Mouse (Mus musculus) midbrain, embryonic 16.5 days (tissue): Measurements from ENCODE around the gene Tmem108. TPM values are rescaled to one million over a fixed set of nuclear protein-coding genes. Genes with fewer than 3 reads are reported as not detected.

Source experiments
- ATAC-seq: fragments of 200-750 bp; cut with Nextera tagmentation; 2 replicates; pipeline ENCODE4 v1.8.0; 2017; ENCODE audit warnings: moderate TSS enrichment
- H3K27ac ChIP-seq: fragments of 300-500 bp; sonication (generic); 2 replicates; pipeline ENCODE4 v1.5.1; 2014; ENCODE audit warnings: mild to moderate bottlenecking, low read length, mixed read lengths
- H3K27me3 ChIP-seq: fragments of 300-500 bp; sonication (generic); 2 replicates; pipeline ENCODE4 v1.6.1; 2014; ENCODE audit warnings: low read depth, low read length, mixed read lengths; ENCODE audit not compliant: control insufficient read depth, insufficient read depth
- H3K36me3 ChIP-seq: fragments of 300-500 bp; sonication (generic); 2 replicates; pipeline ENCODE4 v1.6.1; 2014; ENCODE audit warnings: mild to moderate bottlenecking, low read length, moderate library complexity, mixed read lengths; ENCODE audit not compliant: control insufficient read depth, insufficient read depth
- H3K4me1 ChIP-seq: fragments of 300-500 bp; sonication (generic); 2 replicates; pipeline ENCODE4 v1.6.1; 2014; ENCODE audit warnings: mild to moderate bottlenecking, low read length, mixed read lengths; ENCODE audit not compliant: control insufficient read depth, insufficient read depth
- H3K4me2 ChIP-seq: fragments of 300-500 bp; sonication (generic); 2 replicates; pipeline ENCODE4 v1.6.1; 2014; ENCODE audit warnings: mild to moderate bottlenecking, low read length, mixed read lengths
- H3K4me3 ChIP-seq: fragments of 300-500 bp; sonication (generic); 2 replicates; pipeline ENCODE4 v1.5.1; 2014; ENCODE audit warnings: low read depth, mild to moderate bottlenecking, low read length, moderate library complexity, mixed read lengths
- H3K9ac ChIP-seq: fragments of 300-500 bp; sonication (generic); 2 replicates; pipeline ENCODE4 v1.6.1; 2014; ENCODE audit warnings: low read depth, low read length, mixed read lengths
- H3K9me3 ChIP-seq: fragments of 300-500 bp; sonication (generic); replicated peaks from 2 replicates; pipeline ENCODE4 v1.6.1; 2014; ENCODE audit warnings: mild to moderate bottlenecking, low read length, mixed read lengths; ENCODE audit not compliant: control insufficient read depth, poor library complexity, severe bottlenecking
- whole genome bisulfite sequencing: fragments of 180-500 bp; shearing (Covaris S2); extraction: QIAGEN DNeasy Blood & Tissue Kit; methylation state at CpG from one replicate; pipeline ENCODE4 v1.1.7; 2014; 5-methylcytosine and 5-hydroxymethylcytosine counted together
- polyA plus RNA-seq: library from polyadenylated mRNA; unstranded; fragments of >200 nt; fragmentation: Nextera tagmentation; extraction: Ambion mirVana; gene quantifications from 2 replicates; pipeline ENCODE4 v1.2.1, GENCODE M21; 2015

The Tmem108 gene
- polyA plus RNA-seq, 1 experiment from 2014 or later, result 28.9 TPM

GRCm38 (mm10) chr9:103495391-103495790, 266.2 kb downstream of the Tmem108 start:
- no peak for ATAC-seq
- Histone ChIP-seq H3K27ac (no peak overlapping the region), H3K9ac (no peak overlapping the region), H3K4me2 (no peak overlapping the region), H3K36me3 (no peaks in the 10 kb centered on the region), H3K4me3 (no peak overlapping the region), H3K9me3 (no peaks in the 10 kb centered on the region), H3K4me1 (peaks cover 3% of the 10 kb centered on the region; the same call in 1 of the 2 replicates), H3K27me3 (peaks cover 7% of the 10 kb centered on the region)
- 85% methylated on average over 11 of the region's 11 CpGs for WGBS

DNA sequence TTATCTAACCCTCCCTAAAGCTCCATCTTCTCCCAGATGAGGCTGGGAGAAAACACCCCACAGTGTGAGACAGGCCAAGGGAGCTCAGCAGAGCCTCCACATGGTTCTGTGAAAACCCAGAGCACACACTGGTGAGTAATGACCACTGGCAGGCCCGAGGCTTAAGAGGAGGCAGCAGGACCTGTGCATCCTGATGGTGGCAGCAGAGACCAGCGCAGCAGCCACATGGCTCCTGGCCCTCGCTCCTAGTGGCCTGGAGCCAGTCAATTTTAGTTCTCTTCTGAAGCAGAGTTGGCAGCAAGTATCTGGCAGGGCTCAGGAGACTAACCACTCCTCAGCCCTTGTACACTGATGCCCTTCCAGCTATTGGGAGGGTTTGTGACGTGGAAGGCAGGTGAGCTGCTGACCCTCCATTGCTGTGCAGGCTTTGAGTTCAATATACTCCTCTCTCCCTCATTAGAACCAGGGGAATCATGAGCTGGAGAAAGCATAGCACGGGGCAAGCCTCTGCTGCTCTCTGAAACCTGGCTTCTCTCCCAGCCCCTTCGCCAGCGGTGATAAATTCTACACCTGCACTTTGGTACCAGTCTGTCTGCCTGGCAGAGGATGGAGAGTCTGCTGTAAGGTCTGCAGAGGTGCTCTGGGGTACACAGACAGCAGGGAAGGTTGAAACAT, 267.2 kb downstream of the Tmem108 start:
- Histone ChIP-seq H3K9ac (no peak overlapping the region), H3K4me2 (no peak overlapping the region), H3K4me1 (peaks cover 3% of the 10 kb centered on the region; the same call in 1 of the 2 replicates), H3K4me3 (no peak overlapping the region), H3K27me3 (peaks cover 7% of the 10 kb centered on the region), H3K27ac (no peak overlapping the region), H3K9me3 (no peaks in the 10 kb centered on the region), H3K36me3 (no peaks in the 10 kb centered on the region)
- ATAC-seq, result peak; percentile 85
- 36% methylated on average over 7 of the region's 7 CpGs for WGBS

DNA sequence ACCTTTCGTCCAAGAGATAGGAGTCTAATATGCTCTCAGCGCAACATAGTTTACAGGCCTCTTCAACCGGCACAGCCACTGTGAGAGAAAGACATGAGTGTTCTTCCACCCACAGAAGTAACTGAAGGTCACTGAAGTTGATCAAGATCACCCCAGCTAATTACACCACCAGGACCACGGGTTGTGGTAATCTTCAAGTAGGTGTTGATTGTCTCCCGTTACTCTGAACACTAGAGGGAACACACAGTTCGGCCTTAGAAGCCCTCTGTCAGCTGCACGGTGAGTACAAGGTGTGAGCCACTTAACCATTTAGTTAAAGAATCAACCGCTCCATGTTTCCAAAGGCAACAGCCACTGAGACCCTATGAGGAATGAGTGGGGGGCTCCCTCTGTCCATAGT, 269.7 kb downstream of the Tmem108 start:
- H3K9ac ChIP-seq, result no peak overlapping the region
- ATAC-seq, result no peak
- no peaks in the 10 kb centered on the region for H3K9me3 ChIP-seq
- no peaks in the 10 kb centered on the region for H3K36me3 ChIP-seq
- peaks cover 3% of the 10 kb centered on the region; the same call in 1 of the 2 replicates for H3K4me1 ChIP-seq
- H3K27me3 ChIP-seq, result peaks cover 3% of the 10 kb centered on the region
- H3K4me2 ChIP-seq, result no peak overlapping the region
- no peak overlapping the region for H3K4me3 ChIP-seq
- 90% methylated on average over 8 of the region's 8 CpGs for WGBS
- H3K27ac ChIP-seq, result no peak overlapping the region

- Histone ChIP-seq H3K4me3 (no peak overlapping the region), H3K36me3 (no peaks in the 10 kb centered on the region), H3K27me3 (no peaks in the 10 kb centered on the region), H3K27ac (no peak overlapping the region), H3K9ac (no peak overlapping the region), H3K4me1 (peaks cover 3% of the 10 kb centered on the region; the same call in 1 of the 2 replicates), H3K4me2 (no peak overlapping the region), H3K9me3 (no peaks in the 10 kb centered on the region)
- peak; percentile 57; the same call in 1 of the 2 replicates for ATAC-seq
- 24% methylated on average over 2 of the region's 2 CpGs for WGBS
Measured at GRCm38 (mm10) chr9:103490439-103490838, 271.2 kb downstream of the Tmem108 start.

- no peak overlapping the region for H3K4me2 ChIP-seq
- peaks cover 3% of the 10 kb centered on the region; the same call in 1 of the 2 replicates for H3K4me1 ChIP-seq
- no peak overlapping the region for H3K9ac ChIP-seq
- no peaks in the 10 kb centered on the region for H3K27me3 ChIP-seq
- WGBS, result 90% methylated on average over 4 of the region's 4 CpGs
- H3K4me3 ChIP-seq, result no peak overlapping the region
- H3K36me3 ChIP-seq, result no peaks in the 10 kb centered on the region
- ATAC-seq, result no peak
- H3K27ac ChIP-seq, result no peak overlapping the region
- no peaks in the 10 kb centered on the region for H3K9me3 ChIP-seq
Measured at GRCm38 (mm10) chr9:103489883-103490282, 271.8 kb downstream of the Tmem108 start.

DNA sequence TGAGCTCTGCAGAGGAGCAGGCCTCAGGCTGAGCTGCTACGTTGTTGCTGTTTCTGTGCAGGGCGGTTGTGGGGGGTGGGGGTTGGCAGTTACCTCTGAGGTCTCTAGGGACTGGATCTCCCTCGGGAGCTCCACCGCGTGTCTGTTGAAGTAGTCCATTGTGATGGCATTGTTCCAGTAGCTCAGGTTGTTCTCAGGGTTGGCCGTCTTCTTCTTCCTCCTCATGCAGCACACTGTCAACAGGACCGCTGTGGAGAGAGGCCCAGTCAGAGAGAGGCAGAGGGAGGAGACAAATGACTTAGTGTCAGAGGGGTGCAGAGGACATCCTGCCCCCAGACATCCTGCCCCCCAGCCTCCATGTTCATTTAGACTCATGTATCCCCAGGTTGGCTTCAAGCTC, 272.5 kb downstream of the Tmem108 start:
- WGBS, result 64% methylated on average over 6 of the region's 7 CpGs
- no peak for ATAC-seq
- H3K27me3 ChIP-seq, result no peaks in the 10 kb centered on the region
- no peak overlapping the region for H3K27ac ChIP-seq
- H3K36me3 ChIP-seq, result no peaks in the 10 kb centered on the region
- no peak overlapping the region for H3K4me2 ChIP-seq
- no peak overlapping the region for H3K9ac ChIP-seq
- no peak overlapping the region for H3K4me3 ChIP-seq
- H3K4me1 ChIP-seq, result no peaks in the 10 kb centered on the region
- H3K9me3 ChIP-seq, result no peaks in the 10 kb centered on the region

DNA sequence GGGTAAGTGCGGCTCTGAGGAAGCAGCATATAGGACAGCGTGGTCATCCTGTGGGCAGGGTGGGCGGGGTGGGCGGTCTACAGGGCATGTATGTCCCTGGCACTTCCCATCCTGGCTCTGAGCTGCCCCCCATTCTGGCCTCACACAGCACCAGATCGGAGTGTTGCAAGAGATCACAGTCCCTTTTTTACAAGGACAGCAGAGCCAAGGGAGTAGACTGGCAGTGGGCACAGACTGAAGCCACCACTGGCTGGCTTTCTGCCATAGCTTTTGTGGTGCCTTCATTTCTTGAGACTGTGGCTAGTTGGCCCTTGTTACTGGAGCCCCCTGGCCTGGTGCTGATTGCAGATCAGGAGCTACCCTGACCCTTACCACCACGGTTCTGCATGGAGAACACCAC, 275.4 kb downstream of the Tmem108 start:
- Histone ChIP-seq H3K27ac (no peak overlapping the region), H3K4me1 (no peaks in the 10 kb centered on the region), H3K9ac (no peak overlapping the region), H3K36me3 (no peaks in the 10 kb centered on the region), H3K4me2 (no peak overlapping the region), H3K4me3 (no peak overlapping the region), H3K27me3 (no peaks in the 10 kb centered on the region), H3K9me3 (no peaks in the 10 kb centered on the region)
- no peak for ATAC-seq
- WGBS, result 85% methylated on average over 6 of the region's 6 CpGs

DNA sequence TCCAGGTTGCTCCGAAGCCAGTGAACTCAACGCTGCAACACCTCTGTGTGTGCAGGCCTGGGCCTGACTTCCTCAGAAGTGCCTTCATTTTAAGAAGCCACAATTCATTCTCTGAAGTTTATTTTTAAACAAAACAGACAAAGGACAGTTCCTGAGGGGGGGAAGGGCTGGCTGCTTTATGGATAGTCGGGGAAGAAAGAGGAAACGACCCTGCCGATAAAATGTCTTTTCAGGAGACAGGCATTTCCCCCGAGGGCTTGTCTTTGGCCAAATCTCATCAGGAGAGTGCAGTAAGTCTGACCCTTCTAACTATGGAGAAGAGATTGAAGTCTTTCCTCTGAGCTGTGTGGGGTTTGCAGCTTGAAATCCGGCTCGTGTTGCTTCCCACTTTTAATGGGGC, 276.0 kb downstream of the Tmem108 start:
- Histone ChIP-seq H3K9me3 (no peaks in the 10 kb centered on the region), H3K4me2 (no peak overlapping the region), H3K4me3 (no peak overlapping the region), H3K36me3 (no peaks in the 10 kb centered on the region), H3K27ac (no peak overlapping the region), H3K27me3 (no peaks in the 10 kb centered on the region), H3K9ac (no peak overlapping the region), H3K4me1 (peaks cover 4% of the 10 kb centered on the region; the same call in 1 of the 2 replicates)
- ATAC-seq, result no peak
- 44% methylated on average over 8 of the region's 8 CpGs for WGBS

- WGBS, result 42% methylated on average over 8 of the region's 8 CpGs
- Histone ChIP-seq H3K4me3 (no peak overlapping the region), H3K9ac (no peak overlapping the region), H3K4me2 (no peak overlapping the region), H3K27ac (no peak overlapping the region), H3K36me3 (no peaks in the 10 kb centered on the region), H3K27me3 (no peaks in the 10 kb centered on the region), H3K9me3 (no peaks in the 10 kb centered on the region), H3K4me1 (peaks cover 4% of the 10 kb centered on the region; the same call in 1 of the 2 replicates)
- ATAC-seq, result no peak
Measured at GRCm38 (mm10) chr9:103480603-103481220, 280.9 kb downstream of the Tmem108 start.
